Mouse (Mus musculus) T-cell, adult 2 months (primary cell): ENCODE measurements around the gene Prr14.

Experiments
- DNase-seq: peaks from one replicate; pipeline ENCODE4 v3.0.0; 2022; ENCODE audit warnings: low spot score

The Prr14 gene

DNA sequence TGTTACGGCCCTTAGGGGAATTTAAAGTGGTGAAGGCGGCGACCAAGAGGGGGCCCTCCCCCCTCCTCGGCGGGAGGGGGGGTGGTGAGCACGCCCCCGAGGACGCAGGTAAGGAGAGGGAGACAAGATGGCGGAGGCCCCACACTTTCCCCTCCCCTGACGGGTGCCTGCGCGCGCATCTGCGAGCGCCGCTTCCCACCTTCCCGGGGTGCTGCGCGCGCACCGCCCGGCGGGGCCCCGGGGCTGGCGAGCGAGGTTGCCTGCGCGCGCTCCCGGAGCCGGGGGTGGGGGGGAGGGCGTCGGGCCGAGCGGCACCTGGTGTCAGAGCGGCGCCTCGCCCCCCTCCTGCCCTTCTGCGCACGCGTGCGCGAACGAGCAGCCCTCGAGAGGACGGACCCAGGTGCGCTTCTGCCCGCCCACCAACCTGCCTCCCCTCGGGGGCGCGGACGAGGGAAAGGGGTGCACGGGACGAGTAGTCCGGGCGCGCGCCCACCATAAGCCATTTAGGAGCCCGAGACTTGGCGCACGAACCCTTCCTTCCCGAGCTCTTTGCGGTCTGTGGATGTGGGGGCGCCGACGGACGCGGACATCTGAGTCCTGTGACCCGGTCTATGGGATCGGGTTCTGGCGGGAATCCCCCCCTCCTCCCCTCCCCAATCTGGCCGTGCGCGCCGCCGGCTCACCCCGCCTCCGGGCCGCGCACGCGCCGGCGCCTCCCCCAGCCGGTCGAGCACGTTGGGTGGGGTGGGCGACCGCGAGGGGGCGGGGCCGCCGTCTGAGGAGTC is 53.0 kb downstream of the Prr14 start:
- peak; percentile 94 for DNase-seq

- DNase-seq: peak; percentile 46
Observed at GRCm38 (mm10) chr7:127513016-127513390, 53.6 kb downstream of the Prr14 start.

DNA sequence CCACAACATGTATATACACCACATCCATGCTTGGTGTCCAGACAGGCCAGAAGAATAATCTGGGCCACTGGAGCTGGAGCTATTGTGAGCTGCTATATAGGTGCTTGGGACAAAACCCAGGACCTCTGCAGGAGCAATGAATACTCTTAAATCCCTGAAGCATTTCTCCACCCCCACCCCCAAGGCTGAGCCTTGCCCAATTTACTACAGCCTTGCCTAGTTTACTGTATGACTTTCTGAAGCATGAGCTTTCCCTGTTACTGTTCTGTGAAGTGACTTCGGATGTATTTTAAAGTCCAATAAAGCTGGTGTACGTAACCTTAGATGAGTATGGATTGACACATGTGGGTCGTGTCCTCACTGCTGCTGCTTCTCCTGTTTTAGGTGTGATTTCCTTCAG is 54.4 kb downstream of the Prr14 start:
- DNase-seq: no peak

DNA sequence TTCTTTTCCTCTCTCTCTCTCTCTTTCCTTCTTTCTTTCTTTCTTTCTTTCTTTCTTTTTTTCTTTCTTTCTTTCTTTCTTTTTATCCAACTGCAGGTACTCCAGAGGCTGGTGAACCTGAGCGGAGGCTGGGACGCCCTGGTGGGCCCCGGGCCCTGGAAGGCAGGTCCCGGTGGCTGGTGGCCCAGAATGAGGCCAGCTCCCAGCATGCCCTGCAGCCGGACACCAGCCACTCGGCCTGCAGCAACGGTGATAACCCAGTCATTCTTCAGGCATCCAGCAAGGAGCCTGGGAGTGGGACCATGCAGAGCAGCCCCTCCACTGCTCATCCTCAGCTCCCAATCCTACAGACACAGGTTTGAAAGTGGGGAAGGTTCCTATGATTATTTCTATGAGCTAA is 56.4 kb downstream of the Prr14 start:
- DNase-seq: no peak

GRCm38 (mm10) chr7:127516344-127516743 is 56.9 kb downstream of the Prr14 start:
- no peak for DNase-seq

DNA sequence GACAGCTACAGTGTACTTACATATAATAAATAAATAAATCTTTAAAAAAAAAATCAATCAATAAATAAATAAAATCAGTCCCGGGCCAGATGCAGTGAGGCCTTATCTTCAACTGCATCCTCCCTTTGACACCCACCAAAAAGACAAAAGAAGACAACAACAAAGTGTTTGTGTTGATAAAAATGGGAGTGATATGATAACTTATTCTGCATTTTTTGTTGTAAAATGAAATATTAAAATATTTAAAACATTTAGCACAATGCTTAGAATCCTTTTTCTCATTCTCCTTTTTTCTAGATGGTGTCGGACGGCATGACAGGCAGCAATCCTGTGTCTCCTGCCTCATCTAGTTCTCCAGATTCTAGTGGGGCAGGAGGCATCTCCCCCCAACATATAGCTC is 59.9 kb downstream of the Prr14 start, which contains the start of gene Gm42715:
Gm42715 (plus strand) TSS at position 301 of the 400 bp plus-strand sequence.
- no peak for DNase-seq
